Mouse (Mus musculus) gastrocnemius, postnatal 36 days (tissue): ENCODE data around the gene Tiam2. TPM values are rescaled to one million over a fixed set of nuclear protein-coding genes. Genes with fewer than 3 reads are reported as not detected.
A peak's percentile ranks its signal among the peaks of the same experiment; 100 is the strongest.

Source experiments
- DNase-seq, 2 experiments: peaks; one replicate each; pipeline ENCODE4 v3.0.0; 2022
- intact Hi-C: fragments of 180-260 bp; cut with DNase I; formaldehyde crosslinking; loops from one replicate; pipeline ENCODE4 v1.15.1; 2025
- total RNA-seq, 2 experiments: library from RNA; stranded (reverse); gene quantifications; 2 replicates each; pipeline ENCODE4 v1.2.3; 2021

The Tiam2 gene
- total RNA-seq, 2 experiments from 2014 or later: 3.0 TPM

DNA sequence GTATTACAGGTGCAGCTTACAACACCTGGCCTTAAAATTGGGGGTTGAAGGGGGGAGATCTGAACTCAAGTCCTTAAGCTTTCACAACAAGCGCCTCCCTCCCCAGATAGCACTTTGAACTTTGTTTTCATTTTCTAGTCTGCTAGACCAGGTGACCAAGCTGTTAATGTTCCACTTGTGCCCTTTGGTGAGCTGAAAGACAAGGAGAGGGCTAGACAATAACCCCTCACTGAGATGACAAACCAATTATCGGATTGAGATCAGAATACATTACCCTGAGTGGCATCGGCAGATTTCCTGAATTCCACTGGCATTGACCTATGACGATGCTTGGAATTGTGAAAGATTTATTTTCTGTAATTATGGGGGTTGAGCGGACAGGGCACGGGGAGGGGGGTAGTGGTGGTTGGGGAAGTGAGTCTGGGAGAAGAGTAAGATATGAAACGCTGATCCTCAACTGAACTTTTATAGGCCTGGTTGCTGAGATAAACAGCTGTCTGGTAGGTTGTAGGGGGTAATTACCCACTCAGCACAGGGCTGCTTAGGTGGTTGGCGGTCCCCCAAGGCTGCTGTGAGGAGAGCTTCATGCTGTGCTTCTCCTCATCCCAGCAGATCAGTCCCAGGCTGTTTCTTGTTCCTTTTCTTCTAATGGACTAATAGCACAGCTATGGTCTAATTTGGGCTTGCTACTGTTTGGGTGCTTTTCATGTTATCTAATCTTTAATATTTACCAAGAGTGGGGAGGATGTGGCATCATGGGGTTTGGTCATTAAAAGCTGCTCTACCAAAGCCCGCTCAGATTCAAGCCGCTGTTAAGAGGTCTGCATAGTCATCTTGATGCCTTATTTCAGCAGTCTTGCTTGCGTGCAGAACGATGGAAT is 161.6 kb downstream of the Tiam2 start:
- no peak for DNase-seq
- intact Hi-C loops: no loop called here

DNA sequence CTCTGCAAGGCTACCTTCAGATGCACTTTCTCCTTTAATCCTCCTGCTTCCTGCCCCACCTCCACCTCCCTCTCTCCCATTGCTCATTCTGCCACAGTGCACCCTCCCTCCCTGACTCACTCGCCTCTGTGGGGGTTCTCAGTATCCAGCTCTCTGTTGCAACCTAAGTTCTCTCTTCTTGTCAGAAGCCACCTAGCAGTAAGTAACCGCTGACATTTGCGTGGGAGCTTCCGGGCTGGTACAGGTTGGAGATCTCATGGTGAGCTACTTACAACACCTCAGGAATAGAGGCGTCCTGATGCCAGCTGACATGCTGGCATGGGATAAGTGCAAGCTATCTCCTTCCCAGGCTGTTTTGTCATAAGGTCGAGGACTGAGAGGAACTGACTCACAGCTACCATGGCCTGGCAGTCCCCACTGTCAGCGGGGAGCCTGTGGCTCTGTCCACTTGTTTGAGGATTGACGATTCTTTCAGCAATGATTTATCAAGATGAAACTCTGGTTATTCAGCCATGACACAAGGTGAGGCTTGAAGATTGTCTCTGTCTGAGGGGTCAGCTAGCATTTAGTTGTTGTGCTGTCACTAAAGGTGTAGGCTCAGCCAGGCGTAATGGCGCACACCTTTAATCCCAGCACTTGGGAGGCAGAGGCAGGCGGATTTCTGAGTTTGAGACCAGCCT is 164.0 kb downstream of the Tiam2 start:
- intact Hi-C loops: no loop called here
- DNase-seq: no peak

DNA sequence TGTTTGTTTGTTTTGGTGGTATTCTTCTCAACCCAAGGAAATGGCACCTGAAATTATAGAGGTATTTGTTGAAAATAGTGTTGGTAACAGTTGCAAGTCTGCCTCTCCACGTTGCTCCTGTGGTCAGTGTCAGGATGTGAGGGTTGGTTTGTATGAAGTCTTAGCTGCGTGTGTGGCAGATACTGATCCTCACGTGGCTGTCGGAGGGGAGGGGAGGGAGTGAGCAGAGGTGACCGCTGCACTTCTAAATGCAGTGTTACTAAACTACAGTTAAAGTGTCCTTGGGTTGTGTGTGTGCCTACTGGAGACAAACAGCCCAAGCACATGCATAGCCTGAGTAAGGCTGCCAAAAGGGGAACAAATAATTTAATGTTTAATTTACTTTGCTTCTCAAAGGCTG is 164.7 kb downstream of the Tiam2 start:
- no peak for DNase-seq
- intact Hi-C loops: no loop called here

DNA sequence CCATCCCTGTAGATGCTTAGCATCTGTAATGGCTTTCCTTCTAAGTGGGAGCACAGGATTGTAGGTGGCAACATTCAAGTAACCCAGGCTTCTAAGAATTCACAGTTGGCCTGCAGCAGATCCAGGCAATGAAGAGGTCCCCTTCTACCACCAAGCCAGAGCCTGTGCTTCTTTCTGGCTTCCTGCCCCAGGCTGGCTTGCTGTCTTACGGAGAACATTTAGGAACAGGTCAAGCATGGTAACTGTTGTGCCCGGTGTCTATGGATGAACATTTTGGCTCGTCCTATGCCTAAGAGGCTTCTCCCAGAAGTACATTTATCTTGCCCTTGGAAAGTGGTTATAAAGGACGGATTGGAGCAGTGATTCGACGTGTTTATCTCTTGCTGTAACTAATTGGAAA is 165.3 kb downstream of the Tiam2 start:
- DNase-seq: no peak
- intact Hi-C loops: no loop called here

DNA sequence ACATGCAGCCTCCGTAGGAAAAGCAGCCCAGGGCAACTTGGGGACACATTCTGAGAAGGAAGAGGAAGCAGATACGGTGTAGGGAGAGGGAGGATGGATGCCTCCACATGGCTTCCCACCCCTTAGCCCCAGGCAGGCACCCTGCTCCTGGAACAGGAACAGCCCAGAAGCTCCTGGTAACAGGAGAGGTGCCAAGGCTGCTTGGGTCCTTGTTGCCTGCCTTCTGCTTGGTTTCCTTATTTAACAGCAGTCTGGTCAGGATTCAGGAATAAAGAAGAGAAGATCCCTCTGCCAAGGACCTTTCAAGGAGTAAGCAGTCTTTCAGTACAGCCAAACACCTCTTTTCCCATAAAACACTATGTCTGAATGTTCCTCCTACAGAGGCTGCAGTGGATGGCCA is 169.2 kb downstream of the Tiam2 start:
- intact Hi-C loops: no loop called here
- DNase-seq: no peak

DNA sequence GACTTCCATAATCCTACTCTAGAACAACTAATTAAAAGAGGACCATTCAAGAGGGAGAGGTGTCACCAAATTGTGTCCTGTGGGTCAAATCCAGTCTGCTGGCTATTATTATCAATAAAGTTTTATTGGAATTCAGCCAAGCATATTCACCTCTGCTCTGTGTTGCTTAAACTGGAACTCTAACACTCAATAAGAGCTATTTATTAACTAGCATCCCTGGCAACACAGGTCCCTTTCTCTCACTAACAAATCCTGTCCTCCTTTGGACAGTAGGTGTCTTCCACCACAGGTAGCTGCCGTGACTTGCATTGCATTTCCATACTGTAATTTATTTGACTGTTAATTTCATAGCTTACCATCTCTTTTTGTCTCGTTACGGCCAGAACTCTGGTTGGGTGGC is 169.7 kb downstream of the Tiam2 start:
- no peak for DNase-seq
- intact Hi-C loops: no loop called here

DNA sequence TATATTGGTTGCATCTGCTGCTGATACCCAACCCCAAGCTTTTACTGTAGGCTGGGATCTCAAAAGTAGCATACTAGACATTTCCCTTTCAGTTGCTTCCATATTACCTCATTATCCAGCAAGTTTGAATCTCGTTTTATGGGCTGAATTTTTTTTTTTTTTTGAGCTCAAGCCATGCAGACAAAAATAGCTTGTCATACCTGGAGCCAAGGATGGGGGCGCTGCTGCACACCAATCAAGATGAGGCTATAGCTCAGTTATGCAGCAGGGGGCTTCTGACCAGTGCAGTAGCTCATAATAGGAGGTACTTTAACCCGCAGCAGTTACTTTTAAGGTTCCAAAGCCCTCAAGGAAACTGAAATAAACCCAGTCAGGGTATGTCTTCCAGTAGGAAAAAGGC is 171.7 kb downstream of the Tiam2 start:
- DNase-seq: no peak
- intact Hi-C loops: no loop called here

DNA sequence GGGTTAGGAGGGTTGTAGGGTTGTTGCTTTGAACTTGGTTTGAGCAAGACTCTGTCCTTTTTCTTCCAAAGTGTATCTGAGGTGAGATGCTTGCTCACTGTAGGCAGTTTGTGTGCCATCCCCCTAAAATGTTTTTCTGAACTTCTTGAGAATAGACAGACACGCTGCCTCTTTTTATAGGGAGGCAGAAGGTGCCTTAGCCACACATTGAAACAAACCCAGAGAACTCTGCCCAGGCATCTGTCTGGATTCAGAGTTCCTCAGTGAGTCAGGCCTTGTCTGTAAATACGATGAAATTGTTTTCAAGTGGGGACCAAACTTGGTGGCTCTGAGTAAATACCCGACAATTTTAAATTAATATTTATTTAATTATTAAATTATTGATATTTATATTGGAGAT is 172.2 kb downstream of the Tiam2 start:
- DNase-seq: no peak

DNA sequence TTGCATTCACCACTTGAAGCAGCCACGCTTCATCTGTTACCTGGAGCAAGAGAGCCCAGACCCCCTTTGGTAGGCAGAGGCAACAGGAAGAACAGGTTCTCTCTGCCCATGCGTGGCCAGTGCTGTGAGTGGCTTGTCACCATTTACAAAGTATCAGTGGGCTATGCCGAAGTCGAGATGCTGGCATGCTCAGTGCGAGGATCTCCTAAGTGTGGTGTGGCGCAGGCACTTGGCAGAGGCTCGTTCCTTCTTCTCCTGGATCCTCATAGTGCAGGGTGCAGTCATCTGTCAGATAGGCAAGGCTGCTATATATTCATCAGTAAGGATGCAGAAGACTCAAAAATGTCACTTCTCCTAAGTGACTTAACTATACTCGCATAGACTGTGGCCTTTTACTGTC is 173.1 kb downstream of the Tiam2 start:
- intact Hi-C loops: no loop called here
- DNase-seq: no peak

More for the DNA sequence above, 172.2 kb downstream of the Tiam2 start:
- intact Hi-C loops: no loop called here

DNA sequence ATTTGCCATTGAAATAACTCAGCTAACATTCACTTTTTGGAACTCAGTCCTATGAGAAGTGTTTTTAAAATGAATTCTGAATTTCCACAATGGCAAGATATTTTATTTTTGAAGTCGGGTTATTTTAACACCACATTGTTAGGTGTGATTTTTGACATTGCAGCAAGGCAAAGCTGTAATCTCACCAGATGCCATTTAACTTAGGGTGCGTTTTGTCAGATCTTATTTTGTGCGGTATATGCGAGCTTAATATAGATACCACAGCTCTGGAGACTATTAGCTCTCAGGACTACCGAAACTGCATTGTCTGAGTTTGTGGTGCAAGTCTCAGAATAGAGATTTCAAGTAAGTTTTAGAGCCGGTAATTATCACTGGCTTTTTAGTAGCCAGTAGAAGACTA is 173.7 kb downstream of the Tiam2 start:
- DNase-seq: no peak
- intact Hi-C loops: loop anchor here (5.0 kb wide), 1 partner anchor 323 kb away; no protein-coding TSS in a partner anchor

DNA sequence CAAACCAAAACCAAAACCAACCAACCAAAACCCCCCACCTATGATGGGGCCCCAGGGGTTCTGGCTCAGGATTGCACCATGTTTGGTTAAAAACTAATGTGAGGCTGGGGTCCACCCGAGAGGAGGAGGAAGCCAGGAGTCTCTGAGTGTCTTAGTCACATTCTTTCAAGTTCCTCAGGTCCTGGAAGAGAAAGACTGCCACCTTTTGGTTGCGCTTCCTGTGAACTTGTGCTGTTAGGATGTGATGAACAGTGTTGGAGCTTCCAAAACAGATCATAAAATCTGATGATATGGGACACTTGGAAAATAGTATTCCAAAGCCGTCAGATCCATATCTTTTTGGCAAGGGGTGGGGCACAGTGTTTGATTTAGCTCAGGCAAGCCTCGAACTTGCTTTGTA is 174.6 kb downstream of the Tiam2 start:
- intact Hi-C loops: loop anchor here (5.0 kb wide), 1 partner anchor 324 kb away; no protein-coding TSS in a partner anchor
- DNase-seq: no peak

DNA sequence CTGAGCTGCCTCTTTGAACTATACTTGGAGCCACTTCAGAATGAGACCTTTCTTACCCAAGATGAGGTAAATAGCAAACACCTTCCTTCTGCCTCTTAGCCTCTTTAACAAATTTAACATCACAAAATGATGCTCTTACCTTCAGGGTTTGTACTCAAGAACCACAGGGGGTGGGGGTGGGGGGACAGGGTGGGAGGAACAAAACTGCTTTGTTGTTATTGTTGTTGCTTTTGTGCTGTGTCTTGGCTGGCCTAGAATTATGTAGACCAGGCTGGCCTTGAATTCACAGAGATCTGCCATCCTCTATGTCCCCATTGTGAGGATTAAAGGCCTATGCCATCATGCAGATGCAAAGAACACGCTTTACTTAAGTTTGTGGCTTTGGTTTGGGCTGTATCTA is 179.3 kb downstream of the Tiam2 start:
- intact Hi-C loops: loop anchor here (5.0 kb wide), 2 partner anchors 228 to 268 kb away; no protein-coding TSS in a partner anchor
- no peak for DNase-seq

DNA sequence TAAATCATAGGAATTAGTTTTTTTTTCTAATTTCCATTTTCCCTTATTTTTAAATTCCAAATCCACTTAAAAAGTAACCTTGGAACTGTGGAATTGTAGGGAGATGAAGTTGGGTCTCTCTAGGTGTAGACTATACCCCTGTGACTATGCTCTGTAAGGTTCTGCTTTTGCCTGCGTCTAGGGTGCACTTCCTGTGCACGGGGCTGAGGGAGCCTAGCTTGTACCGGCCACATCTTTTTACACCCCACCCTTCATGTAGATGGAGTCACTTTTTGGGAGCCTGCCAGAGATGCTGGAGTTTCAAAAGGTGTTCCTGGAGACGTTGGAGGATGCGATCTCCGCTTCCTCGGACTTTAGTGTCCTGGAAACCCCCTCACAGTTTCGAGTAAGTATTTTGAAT is 180.1 kb downstream of the Tiam2 start:
- intact Hi-C loops: loop anchor here (5.0 kb wide), 2 partner anchors 229 to 269 kb away; no protein-coding TSS in a partner anchor

DNA sequence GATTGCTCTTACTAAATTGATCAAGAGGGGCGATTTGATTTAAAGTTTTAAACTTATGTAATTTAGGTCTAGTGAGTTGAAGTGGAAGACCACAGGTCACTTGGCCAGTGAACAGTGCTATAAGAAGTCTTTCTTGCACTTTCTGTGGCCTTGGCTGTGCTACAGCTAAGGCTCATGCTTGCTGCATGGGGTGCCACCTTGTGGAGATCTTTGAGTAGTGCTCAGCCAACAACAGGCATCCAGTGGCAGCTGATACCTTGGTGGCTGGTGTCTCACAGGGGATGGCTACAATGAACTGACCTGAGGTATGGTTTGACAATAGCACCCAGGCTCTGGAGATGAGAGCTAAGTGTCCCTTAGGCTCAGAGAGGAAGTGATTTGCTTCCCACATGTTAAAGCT is 183.5 kb downstream of the Tiam2 start:
- intact Hi-C loops: loop anchor here (2.0 to 5.0 kb wide), 3 partner anchors 57 to 273 kb away; no protein-coding TSS in a partner anchor

More for the DNA sequence above, 180.1 kb downstream of the Tiam2 start:
- DNase-seq: no peak

DNA sequence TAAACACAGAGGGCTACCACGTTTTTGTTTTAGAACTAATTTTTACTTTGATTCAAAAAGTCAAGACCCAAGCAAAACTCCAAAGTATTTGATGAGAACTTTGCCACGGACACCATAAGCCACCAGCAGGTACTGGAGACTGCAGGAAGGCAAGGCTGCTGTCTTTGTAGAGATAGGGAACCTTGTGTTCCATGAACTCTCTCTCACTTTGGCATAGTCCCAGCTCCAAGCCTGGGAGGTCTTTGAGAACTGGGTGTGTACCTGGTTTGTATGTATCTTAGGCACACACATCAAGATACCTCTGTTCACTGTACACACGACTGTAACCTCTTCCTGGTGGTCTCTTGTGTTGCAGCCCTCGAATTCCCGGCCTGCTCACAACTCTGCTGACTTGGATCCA is 187.9 kb downstream of the Tiam2 start:
- no peak for DNase-seq
- intact Hi-C loops: no loop called here

More for the DNA sequence above, 183.5 kb downstream of the Tiam2 start:
- peak; percentile 27 to 37 for DNase-seq

DNA sequence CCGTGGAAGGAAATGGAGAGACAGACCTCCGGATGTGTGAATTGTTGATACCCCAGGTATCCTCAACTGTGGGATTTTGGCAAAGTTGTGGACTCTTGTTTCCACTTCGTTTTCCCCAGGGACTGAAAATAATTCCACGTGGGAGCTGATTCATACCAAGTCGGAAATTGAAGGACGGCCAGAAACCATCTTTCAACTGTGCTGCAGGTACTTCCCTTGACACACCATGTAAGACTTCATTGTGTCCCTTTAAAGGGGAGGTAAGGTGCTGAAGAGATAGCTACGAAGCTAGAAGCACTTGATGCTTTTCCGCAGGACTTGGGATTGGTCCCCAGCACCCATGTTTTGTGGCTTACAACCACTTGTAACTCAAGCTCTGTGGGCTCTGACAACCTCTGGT is 189.5 kb downstream of the Tiam2 start:
- intact Hi-C loops: no loop called here

DNA sequence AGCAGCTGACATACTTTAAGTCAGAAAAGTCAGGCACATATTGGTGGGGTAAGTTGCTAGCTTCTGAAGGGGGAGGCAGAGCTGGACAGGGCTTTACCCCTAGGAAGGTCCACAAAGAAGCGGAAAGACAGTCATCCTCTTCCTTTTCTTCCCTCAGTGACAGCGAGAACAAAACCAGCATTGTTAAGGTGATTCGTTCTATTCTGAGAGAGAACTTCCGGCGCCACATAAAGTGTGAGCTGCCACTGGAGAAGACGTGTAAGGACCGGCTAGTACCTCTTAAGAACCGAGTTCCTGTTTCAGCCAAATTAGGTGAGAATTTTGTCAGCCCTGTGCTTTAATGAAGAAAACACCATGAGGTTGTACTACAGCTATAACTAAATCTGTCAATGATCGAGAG is 190.0 kb downstream of the Tiam2 start:
- DNase-seq: no peak
- intact Hi-C loops: no loop called here

More for the DNA sequence above, 189.5 kb downstream of the Tiam2 start:
- no peak for DNase-seq

DNA sequence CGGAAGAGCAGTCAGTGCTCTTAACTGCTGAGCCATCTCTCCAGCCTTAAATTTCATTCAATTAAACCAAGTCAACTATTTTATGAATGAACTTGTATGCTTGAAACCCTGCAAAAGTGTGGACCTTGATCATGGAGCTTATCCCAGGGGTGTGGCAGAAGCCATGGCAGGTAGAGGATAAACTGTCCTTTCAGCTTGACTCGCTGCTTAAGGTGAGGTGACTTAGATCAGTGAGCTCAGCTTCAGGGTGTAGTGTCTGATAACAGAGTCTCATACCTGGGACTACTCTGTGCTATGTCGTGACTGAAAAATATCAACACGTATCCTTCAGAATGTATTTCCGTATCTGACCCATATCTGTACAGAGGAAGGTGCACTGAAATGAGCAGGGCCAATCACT is 194.0 kb downstream of the Tiam2 start:
- intact Hi-C loops: no loop called here
- DNase-seq: no peak

DNA sequence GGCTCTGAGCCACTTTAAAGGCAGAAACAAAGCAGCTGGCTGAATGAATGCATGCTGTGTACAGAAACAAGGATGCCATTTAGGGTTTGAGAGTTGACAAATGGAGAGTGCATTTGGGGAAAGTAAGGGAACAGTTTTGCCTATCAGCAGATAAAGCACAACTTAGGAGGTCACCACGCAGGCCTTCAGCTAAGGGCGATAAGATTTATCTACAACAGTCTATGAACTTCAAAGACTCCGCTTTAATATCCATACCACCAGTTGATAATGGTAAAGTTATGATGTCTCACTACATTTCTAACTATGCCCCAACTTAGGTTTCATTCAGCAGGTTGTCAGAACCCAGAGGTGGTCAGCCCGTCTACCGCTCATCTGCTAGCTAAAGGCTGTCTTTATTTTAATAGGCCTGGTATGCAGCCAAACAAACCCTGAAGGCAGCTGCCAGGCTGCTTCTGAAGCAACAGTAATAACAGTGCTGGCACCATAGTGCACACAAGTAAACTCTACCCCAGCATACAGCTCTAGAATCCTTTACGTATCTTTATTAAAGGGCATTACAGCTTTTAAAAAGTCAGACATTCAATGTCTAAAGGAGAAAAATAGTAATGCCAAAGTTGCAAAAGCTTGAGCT is 201.6 kb downstream of the Tiam2 start:
- DNase-seq: no peak
- intact Hi-C loops: no loop called here

DNA sequence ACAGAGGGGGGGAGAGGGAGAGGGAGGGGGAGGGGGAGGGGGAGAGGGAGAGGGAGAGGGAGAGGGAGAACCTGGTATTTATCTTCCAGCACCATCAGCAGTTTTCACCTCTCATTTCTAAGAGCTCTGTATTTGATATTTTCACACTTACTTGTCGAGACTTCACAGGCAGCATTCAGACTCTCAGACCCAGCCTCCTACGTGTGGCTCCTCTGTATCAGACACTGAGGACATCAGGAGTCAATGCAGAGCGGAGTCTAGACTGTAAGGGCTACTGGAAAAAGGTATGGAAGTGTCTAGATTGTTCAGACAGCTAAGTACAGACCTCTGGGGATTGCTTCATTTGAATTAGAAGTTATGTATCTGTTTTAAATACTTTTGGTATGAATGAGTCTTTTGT is 203.2 kb downstream of the Tiam2 start:
- DNase-seq: no peak
- intact Hi-C loops: no loop called here

DNA sequence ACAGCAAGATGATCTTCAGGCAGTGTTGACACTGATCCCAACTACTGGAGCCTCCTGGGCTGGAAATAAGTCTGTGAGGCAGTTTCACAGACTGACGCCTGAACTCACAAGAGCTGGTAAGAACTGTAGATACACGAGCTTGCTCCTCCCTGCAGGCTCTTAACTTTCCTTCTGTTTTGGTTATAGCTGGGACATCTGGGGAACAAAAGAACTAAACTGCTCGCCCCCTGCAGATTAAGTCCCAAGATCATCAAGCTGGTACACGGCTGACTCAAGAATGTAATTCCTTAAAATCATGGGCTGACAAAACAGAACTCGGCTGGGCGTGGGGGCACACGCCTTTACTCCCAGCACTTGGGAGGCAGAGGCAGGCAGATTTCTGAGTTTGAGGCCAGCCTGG is 204.2 kb downstream of the Tiam2 start:
- DNase-seq: no peak
- intact Hi-C loops: no loop called here
